Mouse (Mus musculus) stomach, embryonic 14.5 days (tissue): ENCODE measurements around the gene Itpr1. TPM values are rescaled to one million over a fixed set of nuclear protein-coding genes. Genes with fewer than 3 reads are reported as not detected.

Experiments
- ATAC-seq: fragments of 200-750 bp; cut with Nextera tagmentation; 2 replicates; pipeline ENCODE4 v1.8.0; 2017; ENCODE audit warnings: low read depth, moderate TSS enrichment; ENCODE audit not compliant: insufficient number of reproducible peaks, insufficient read depth, low FRiP score
- H3K27ac ChIP-seq: fragments of 300-500 bp; sonication (generic); 2 replicates; pipeline ENCODE4 v1.5.1; 2014; ENCODE audit warnings: mild to moderate bottlenecking, low read length, moderate library complexity, mixed read lengths
- H3K27me3 ChIP-seq: fragments of 300-500 bp; sonication (generic); 2 replicates; pipeline ENCODE4 v1.6.1; 2014; ENCODE audit warnings: low read length, control low read depth, mixed read lengths; ENCODE audit not compliant: control insufficient read depth, insufficient read depth
- H3K36me3 ChIP-seq: fragments of 300-500 bp; sonication (generic); 2 replicates; pipeline ENCODE4 v1.6.1; 2014; ENCODE audit warnings: mild to moderate bottlenecking, control low read depth, low read length, moderate library complexity, mixed read lengths; ENCODE audit not compliant: control insufficient read depth, insufficient read depth
- H3K4me1 ChIP-seq: fragments of 300-500 bp; sonication (generic); 2 replicates; pipeline ENCODE4 v1.6.1; 2014; ENCODE audit warnings: low read length, control low read depth, mixed read lengths; ENCODE audit not compliant: control insufficient read depth, insufficient read depth
- H3K4me2 ChIP-seq: fragments of 300-500 bp; sonication (generic); replicated peaks from 2 replicates; pipeline ENCODE4 v1.6.1; 2014; ENCODE audit warnings: low read depth, low read length, control low read depth
- H3K4me3 ChIP-seq: fragments of 300-500 bp; sonication (generic); 2 replicates; pipeline ENCODE4 v1.5.1; 2014; ENCODE audit warnings: low read depth, low read length, control low read depth
- H3K9ac ChIP-seq: fragments of 300-500 bp; sonication (generic); replicated peaks from 2 replicates; pipeline ENCODE4 v1.6.1; 2014; ENCODE audit warnings: low read depth, mild to moderate bottlenecking, control low read depth, low read length, moderate library complexity, mixed read lengths
- H3K9me3 ChIP-seq: fragments of 300-500 bp; sonication (generic); 2 replicates; pipeline ENCODE4 v1.6.1; 2016; ENCODE audit warnings: low read depth, low read length, control low read depth; ENCODE audit not compliant: control insufficient read depth
- WGBS: fragments of 180-500 bp; shearing (Covaris S2); extraction: QIAGEN DNeasy Blood & Tissue Kit; methylation state at CpG from one replicate; pipeline ENCODE4 v1.1.7; 2014; 5-methylcytosine and 5-hydroxymethylcytosine counted together
- polyA plus RNA-seq: library from polyadenylated mRNA; unstranded; fragments of >200 nt; fragmentation: Nextera tagmentation; extraction: Ambion mirVana; gene quantifications from 2 replicates; pipeline ENCODE4 v1.2.1, GENCODE M21; 2014

Gene Itpr1
- polyA plus RNA-seq, 1 experiment from 2014 or later: 13.5 TPM

- WGBS: 85% methylated on average over 8 of the region's 8 CpGs
- no peak overlapping the region for H3K27ac ChIP-seq
- no peaks in the 10 kb centered on the region for H3K36me3 ChIP-seq
- H3K9ac ChIP-seq: no peak overlapping the region
- H3K4me1 ChIP-seq: peaks cover 3% of the 10 kb centered on the region; the same call in 1 of the 2 replicates
- H3K4me3 ChIP-seq: no peak overlapping the region
- no peaks in the 10 kb centered on the region for H3K9me3 ChIP-seq
- H3K27me3 ChIP-seq: no peaks in the 10 kb centered on the region
- H3K4me2 ChIP-seq: no peak overlapping the region
- ATAC-seq: no peak
These were observed 218.3 kb downstream of the Itpr1 start for GRCm38 (mm10) chr6:108431193-108431592.

- no peak overlapping the region for H3K4me2 ChIP-seq
- H3K27me3 ChIP-seq: no peaks in the 10 kb centered on the region
- ATAC-seq: no peak
- no peak overlapping the region for H3K9ac ChIP-seq
- H3K36me3 ChIP-seq: no peaks in the 10 kb centered on the region
- WGBS: 72% methylated on average over 4 of the region's 4 CpGs
- no peaks in the 10 kb centered on the region for H3K9me3 ChIP-seq
- H3K27ac ChIP-seq: no peak overlapping the region
- no peak overlapping the region for H3K4me3 ChIP-seq
- peaks cover 5% of the 10 kb centered on the region; the same call in 1 of the 2 replicates for H3K4me1 ChIP-seq
These were observed 219.9 kb downstream of the Itpr1 start for GRCm38 (mm10) chr6:108432836-108433235.

- Histone ChIP-seq H3K4me3 (no peak overlapping the region), H3K27ac (no peak overlapping the region), H3K4me1 (peaks cover 5% of the 10 kb centered on the region; the same call in 1 of the 2 replicates), H3K4me2 (no peak overlapping the region), H3K36me3 (no peaks in the 10 kb centered on the region), H3K9me3 (no peaks in the 10 kb centered on the region), H3K27me3 (no peaks in the 10 kb centered on the region), H3K9ac (no peak overlapping the region)
- 70% methylated on average over 6 of the region's 6 CpGs for WGBS
- no peak for ATAC-seq
These were observed 221.9 kb downstream of the Itpr1 start for GRCm38 (mm10) chr6:108434816-108435215.

GRCm38 (mm10) chr6:108435467-108435866 lies 222.6 kb downstream of the Itpr1 start:
- no peak overlapping the region for H3K4me3 ChIP-seq
- ATAC-seq: no peak
- H3K36me3 ChIP-seq: 0 out of 2 replicates have a peak, but pooled peaks cover 1% of the 10 kb centered on the region
- no peaks in the 10 kb centered on the region for H3K27me3 ChIP-seq
- H3K4me2 ChIP-seq: no peak overlapping the region
- no peak overlapping the region for H3K27ac ChIP-seq
- no peak overlapping the region for H3K9ac ChIP-seq
- H3K9me3 ChIP-seq: no peaks in the 10 kb centered on the region
- 33% methylated on average over 6 of the region's 6 CpGs for WGBS
- peaks cover 5% of the 10 kb centered on the region; the same call in 1 of the 2 replicates for H3K4me1 ChIP-seq

GRCm38 (mm10) chr6:108436608-108437007 lies 223.7 kb downstream of the Itpr1 start:
- 0 out of 2 replicates have a peak, but pooled peaks have one; percentile 23 for ATAC-seq
- no peak overlapping the region for H3K4me3 ChIP-seq
- 0 out of 2 replicates have a peak, but pooled peaks cover 2% of the 10 kb centered on the region for H3K36me3 ChIP-seq
- H3K4me1 ChIP-seq: peaks cover 5% of the 10 kb centered on the region; the same call in 1 of the 2 replicates
- H3K9ac ChIP-seq: no peak overlapping the region
- H3K27me3 ChIP-seq: no peaks in the 10 kb centered on the region
- H3K9me3 ChIP-seq: no peaks in the 10 kb centered on the region; the same call in 1 of the 2 replicates
- H3K27ac ChIP-seq: no peak overlapping the region
- WGBS: 23% methylated on average over 5 of the region's 5 CpGs
- H3K4me2 ChIP-seq: no peak overlapping the region

GRCm38 (mm10) chr6:108441290-108441689 lies 228.4 kb downstream of the Itpr1 start:
- no peak overlapping the region for H3K4me2 ChIP-seq
- ATAC-seq: no peak
- H3K4me3 ChIP-seq: no peak overlapping the region
- H3K27me3 ChIP-seq: no peaks in the 10 kb centered on the region
- 97% methylated on average over 2 of the region's 2 CpGs for WGBS
- no peaks in the 10 kb centered on the region; the same call in 1 of the 2 replicates for H3K9me3 ChIP-seq
- 0 out of 2 replicates have a peak, but pooled peaks cover 2% of the 10 kb centered on the region for H3K36me3 ChIP-seq
- H3K9ac ChIP-seq: no peak overlapping the region
- no peak overlapping the region for H3K27ac ChIP-seq
- peaks cover under 1% of the 10 kb centered on the region; the same call in 1 of the 2 replicates for H3K4me1 ChIP-seq

- Histone ChIP-seq H3K4me1 (no peaks in the 10 kb centered on the region), H3K4me2 (no peak overlapping the region), H3K36me3 (0 out of 2 replicates have a peak, but pooled peaks cover 2% of the 10 kb centered on the region), H3K4me3 (no peak overlapping the region), H3K9me3 (no peaks in the 10 kb centered on the region; the same call in 1 of the 2 replicates), H3K27me3 (no peaks in the 10 kb centered on the region), H3K9ac (no peak overlapping the region), H3K27ac (no peak overlapping the region)
- WGBS: 81% methylated on average over 3 of the region's 3 CpGs
- ATAC-seq: no peak
These were observed 229.4 kb downstream of the Itpr1 start for GRCm38 (mm10) chr6:108442291-108442690.

- Histone ChIP-seq H3K36me3 (0 out of 2 replicates have a peak, but pooled peaks cover 2% of the 10 kb centered on the region), H3K9me3 (no peaks in the 10 kb centered on the region; the same call in 1 of the 2 replicates), H3K4me1 (0 out of 2 replicates have a peak, but pooled peaks cover 3% of the 10 kb centered on the region), H3K27ac (no peak overlapping the region), H3K4me3 (no peak overlapping the region), H3K9ac (no peak overlapping the region), H3K27me3 (no peaks in the 10 kb centered on the region), H3K4me2 (no peak overlapping the region)
- ATAC-seq: no peak
- WGBS: 71% methylated on average over 7 of the region's 7 CpGs
These were observed 231.5 kb downstream of the Itpr1 start for GRCm38 (mm10) chr6:108444435-108444834.

- H3K9ac ChIP-seq: no peak overlapping the region
- no peaks in the 10 kb centered on the region for H3K27me3 ChIP-seq
- H3K4me3 ChIP-seq: no peak overlapping the region
- H3K36me3 ChIP-seq: 0 out of 2 replicates have a peak, but pooled peaks cover 2% of the 10 kb centered on the region
- 59% methylated on average over 7 of the region's 7 CpGs for WGBS
- H3K27ac ChIP-seq: no peak overlapping the region
- no peak for ATAC-seq
- H3K4me2 ChIP-seq: no peak overlapping the region
- H3K9me3 ChIP-seq: no peaks in the 10 kb centered on the region; the same call in 1 of the 2 replicates
- 0 out of 2 replicates have a peak, but pooled peaks cover 3% of the 10 kb centered on the region for H3K4me1 ChIP-seq
These were observed 232.1 kb downstream of the Itpr1 start for GRCm38 (mm10) chr6:108445006-108445405.
